Mouse (Mus musculus) yolk sac, embryonic 10.5 days (tissue): ENCODE results near the gene Acss1.
A peak's percentile ranks its signal among the peaks of the same experiment; 100 is the strongest.

Experiments
- DNase-seq: peaks from one replicate; pipeline ENCODE4 v3.0.0-alpha.2; 2017; ENCODE audit warnings: low spot score

The Acss1 gene

GRCm38 (mm10) chr2:150665534-150666451 is 2.5 kb downstream of the Acss1 start:
- peak; percentile 87 for DNase-seq

- DNase-seq: no peak
Observed at GRCm38 (mm10) chr2:150665006-150665405, 3.3 kb downstream of the Acss1 start.

- DNase-seq: peak; percentile 36
Observed at GRCm38 (mm10) chr2:150664152-150664920, 4.0 kb downstream of the Acss1 start.

- no peak for DNase-seq
Observed at GRCm38 (mm10) chr2:150663255-150663654, 5.0 kb downstream of the Acss1 start.

- no peak for DNase-seq
Observed at GRCm38 (mm10) chr2:150662007-150662406, 6.3 kb downstream of the Acss1 start.

- no peak for DNase-seq
Observed at GRCm38 (mm10) chr2:150660668-150661451, 7.4 kb downstream of the Acss1 start.

GRCm38 (mm10) chr2:150660049-150660448 is 8.3 kb downstream of the Acss1 start:
- DNase-seq: peak; percentile 54

- DNase-seq: peak; percentile 84
Observed at GRCm38 (mm10) chr2:150656975-150657768, 11.1 kb downstream of the Acss1 start.

- no peak for DNase-seq
Observed at GRCm38 (mm10) chr2:150656112-150656511, 12.2 kb downstream of the Acss1 start.

GRCm38 (mm10) chr2:150655290-150655689 is 13.0 kb downstream of the Acss1 start:
- no peak for DNase-seq

- DNase-seq: no peak
Observed at GRCm38 (mm10) chr2:150654814-150655213, 13.5 kb downstream of the Acss1 start.

- DNase-seq: peak; percentile 70
Observed at GRCm38 (mm10) chr2:150651366-150651765, 16.9 kb downstream of the Acss1 start.

- DNase-seq: peak; percentile 71
Observed at GRCm38 (mm10) chr2:150650511-150651074, 17.7 kb downstream of the Acss1 start.

- DNase-seq: no peak
Observed at GRCm38 (mm10) chr2:150648300-150648895, 19.9 kb downstream of the Acss1 start.

- no peak for DNase-seq
Observed at GRCm38 (mm10) chr2:150647681-150648299, 20.5 kb downstream of the Acss1 start.

GRCm38 (mm10) chr2:150646411-150647121 is 21.7 kb downstream of the Acss1 start:
- no peak for DNase-seq

GRCm38 (mm10) chr2:150645225-150645624 is 23.1 kb downstream of the Acss1 start:
- no peak for DNase-seq

- no peak for DNase-seq
Observed at GRCm38 (mm10) chr2:150643726-150644415, 24.4 kb downstream of the Acss1 start.

- no peak for DNase-seq
Observed at GRCm38 (mm10) chr2:150643166-150643565, 25.1 kb downstream of the Acss1 start.
